Mouse (Mus musculus): ENCODE measurements around the gene Mrtfa.

Gene Mrtfa

GRCm38 (mm10) chr15:81154846-81155624 is 35.5 kb downstream of the Mrtfa start:
- DNase-seq: no peak

GRCm38 (mm10) chr15:81141956-81142576 is 48.5 kb downstream of the Mrtfa start:
- DNase-seq: no peak

GRCm38 (mm10) chr15:81140004-81140403 is 50.6 kb downstream of the Mrtfa start:
- DNase-seq: no peak

- DNase-seq: peak; percentile 9
Measured at GRCm38 (mm10) chr15:81137298-81137697, 53.3 kb downstream of the Mrtfa start.

- no peak for DNase-seq
Measured at GRCm38 (mm10) chr15:81133781-81134180, 56.8 kb downstream of the Mrtfa start.

GRCm38 (mm10) chr15:81131152-81131551 is 59.4 kb downstream of the Mrtfa start:
- no peak for DNase-seq

GRCm38 (mm10) chr15:81129970-81130369 is 60.6 kb downstream of the Mrtfa start:
- no peak for DNase-seq

- no peak for DNase-seq
Measured at GRCm38 (mm10) chr15:81128155-81128838, 62.3 kb downstream of the Mrtfa start.

GRCm38 (mm10) chr15:81124282-81124681 is 66.3 kb downstream of the Mrtfa start:
- no peak for DNase-seq

- DNase-seq: no peak
Measured at GRCm38 (mm10) chr15:81123122-81123521, 67.4 kb downstream of the Mrtfa start.

GRCm38 (mm10) chr15:81122535-81122934 is 68.0 kb downstream of the Mrtfa start:
- DNase-seq: no peak

GRCm38 (mm10) chr15:81122078-81122477 is 68.5 kb downstream of the Mrtfa start:
- DNase-seq: no peak

- no peak for DNase-seq
Measured at GRCm38 (mm10) chr15:81120946-81121345, 69.6 kb downstream of the Mrtfa start.

- DNase-seq: no peak
Measured at GRCm38 (mm10) chr15:81120140-81120539, 70.4 kb downstream of the Mrtfa start.

GRCm38 (mm10) chr15:81118226-81118625 is 72.3 kb downstream of the Mrtfa start:
- DNase-seq: no peak

- DNase-seq: no peak
Measured at GRCm38 (mm10) chr15:81112589-81112988, 78.0 kb downstream of the Mrtfa start.

- no peak for DNase-seq
Measured at GRCm38 (mm10) chr15:81110315-81110714, 80.2 kb downstream of the Mrtfa start.

GRCm38 (mm10) chr15:81105962-81106361 is 84.6 kb downstream of the Mrtfa start:
- DNase-seq: no peak

GRCm38 (mm10) chr15:81104585-81105259 is 85.8 kb downstream of the Mrtfa start:
- peak; percentile 43 for DNase-seq

- DNase-seq: no peak
Measured at GRCm38 (mm10) chr15:81103500-81103899, 87.1 kb downstream of the Mrtfa start.

- DNase-seq: no peak
Measured at GRCm38 (mm10) chr15:81102274-81102879, 88.2 kb downstream of the Mrtfa start.

GRCm38 (mm10) chr15:81101316-81101715 is 89.2 kb downstream of the Mrtfa start:
- no peak for DNase-seq

- DNase-seq: no peak
Measured at GRCm38 (mm10) chr15:81099269-81099668, 91.3 kb downstream of the Mrtfa start.

Measured in embryo, embryonic 11 days (tissue).